Mouse (Mus musculus) E14TG2a.4 (cell line): ENCODE results near the gene Bcl11a.

Experiments used
- CTCF ChIP-seq: conservative IDR thresholded peaks from 2 replicates; pipeline ENCODE4 v1.5.1; 2014; ENCODE audit warnings: low read length
- NANOG ChIP-seq: IDR thresholded peaks from 2 replicates; pipeline ENCODE4 v1.6.1; 2014; ENCODE audit warnings: borderline replicate concordance, low read length, mixed read lengths

- TF ChIP-seq CTCF (no peak), NANOG (no peak)
These were observed 47.2 kb downstream of the Bcl11a start for GRCm38 (mm10) chr11:24125098-24125497.
